Mouse (Mus musculus): ENCODE results near the gene Gm11168.
"Not testable (repeated sequence)": the region's sequence is repeated elsewhere in the genome, so short reads cannot be mapped to it uniquely, and the experiment has no call there.

The Gm11168 gene

GRCm38 (mm10) chr9:3025653-3026052 is 22.5 kb downstream of the Gm11168 start:
- peak; percentile 56 to 77 for DNase-seq (ENCODE audit: low spot score in 2 of 2)

DNA sequence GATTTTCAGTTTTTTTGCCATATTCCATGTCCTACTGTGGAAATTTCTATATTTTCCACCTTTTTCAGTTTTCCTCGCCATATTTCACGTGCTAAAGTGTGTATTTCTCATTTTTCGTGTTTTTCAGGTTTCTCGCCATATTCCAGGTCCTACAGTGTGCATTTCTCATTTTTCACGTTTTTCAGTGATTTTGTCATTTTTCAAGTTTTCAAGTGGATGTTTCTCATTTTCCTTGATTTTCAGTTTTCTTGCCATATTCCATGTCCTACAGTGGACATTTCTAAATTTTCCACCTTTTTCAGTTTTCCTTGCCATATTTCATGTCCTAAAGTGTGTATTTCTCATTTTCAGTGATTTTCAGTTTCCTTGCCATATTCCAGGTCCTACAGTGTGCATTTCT is 23.0 kb downstream of the Gm11168 start:
- DNase-seq (ENCODE audit: low spot score in 2 of 2), result not testable (repeated sequence)

DNA sequence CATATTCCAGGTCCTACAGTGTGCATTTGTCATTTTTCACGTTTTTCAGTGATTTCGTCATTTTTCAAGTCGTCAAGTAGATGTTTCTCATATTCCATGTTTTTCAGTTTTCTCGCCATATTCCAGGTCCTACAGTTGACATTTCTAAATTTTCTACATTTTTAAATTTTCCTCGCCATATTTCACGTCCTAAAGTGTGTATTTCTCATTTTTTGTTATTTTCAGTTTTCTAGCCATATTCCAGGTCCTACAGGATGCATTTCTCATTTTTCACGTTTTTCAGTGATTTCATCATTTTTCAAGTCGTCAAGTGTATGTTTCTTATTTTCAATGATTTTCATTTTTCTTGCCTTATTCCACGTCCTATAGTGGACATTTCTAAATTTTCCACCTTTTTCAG is 23.6 kb downstream of the Gm11168 start:
- DNase-seq (ENCODE audit: low spot score in 2 of 2), result not testable (repeated sequence)

GRCm38 (mm10) chr9:3027200-3027599 is 24.1 kb downstream of the Gm11168 start:
- DNase-seq (ENCODE audit: low spot score in 2 of 2), result not testable (repeated sequence)

- peak in 1 of 2 experiments; percentile 62 for DNase-seq (ENCODE audit: low spot score in 2 of 2)
These were observed 26.3 kb downstream of the Gm11168 start for GRCm38 (mm10) chr9:3029276-3030000.

DNA sequence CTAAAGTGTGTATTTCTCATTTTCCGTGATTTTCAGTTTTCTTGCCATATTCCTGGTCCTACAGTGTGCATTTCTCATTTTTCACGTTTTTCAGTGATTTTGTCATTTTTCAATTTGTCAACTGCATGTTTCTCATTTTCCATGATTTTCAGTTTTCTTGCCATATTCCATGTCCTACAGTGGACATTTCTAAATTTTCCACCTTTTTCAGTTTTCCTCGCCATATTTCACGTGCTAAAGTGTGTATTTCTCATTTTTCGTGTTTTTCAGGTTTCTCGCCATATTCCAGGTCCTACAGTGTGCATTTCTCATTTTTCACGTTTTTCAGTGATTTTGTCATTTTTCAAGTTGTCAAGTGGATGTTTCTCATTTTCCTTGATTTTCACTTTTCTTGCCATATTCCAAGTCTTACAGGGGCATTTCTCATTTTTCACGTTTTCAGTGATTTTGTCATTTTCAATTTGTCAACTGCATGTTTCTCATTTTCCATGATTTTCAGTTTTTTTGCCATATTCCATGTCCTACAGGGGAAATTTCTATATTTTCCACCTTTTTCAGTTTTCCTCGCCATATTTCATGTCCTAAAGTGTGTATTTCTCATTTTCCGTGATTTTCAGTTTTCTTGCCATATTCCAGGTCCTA is 27.7 kb downstream of the Gm11168 start:
- not testable (repeated sequence) for DNase-seq (ENCODE audit: low spot score in 2 of 2)

GRCm38 (mm10) chr9:3034299-3034698 is 31.2 kb downstream of the Gm11168 start, which contains the start of gene Gm17535:
Gene Gm17535, plus strand, starts transcription at chr9:3034599.
- not testable (repeated sequence) for DNase-seq (ENCODE audit: low spot score in 2 of 2)

DNA sequence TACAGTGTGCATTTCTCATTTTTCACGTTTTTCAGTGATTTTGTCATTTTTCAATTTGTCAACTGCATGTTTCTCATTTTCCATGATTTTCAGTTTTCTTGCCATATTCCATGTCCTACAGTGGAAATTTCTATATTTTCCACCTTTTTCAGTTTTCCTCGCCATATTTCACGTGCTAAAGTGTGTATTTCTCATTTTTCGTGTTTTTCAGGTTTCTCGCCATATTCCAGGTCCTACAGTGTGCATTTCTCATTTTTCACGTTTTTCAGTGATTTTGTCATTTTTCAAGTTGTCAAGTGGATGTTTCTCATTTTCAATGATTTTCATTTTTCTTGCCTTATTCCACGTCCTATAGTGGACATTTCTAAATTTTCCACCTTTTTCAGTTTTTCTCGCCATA is 33.4 kb downstream of the Gm11168 start, which contains the start of gene Gm10715:
TSS of gene Gm10715 (plus strand) at position 301 of the 400 bp plus-strand sequence.
- DNase-seq (ENCODE audit: low spot score in 2 of 2), result not testable (repeated sequence)

DNA sequence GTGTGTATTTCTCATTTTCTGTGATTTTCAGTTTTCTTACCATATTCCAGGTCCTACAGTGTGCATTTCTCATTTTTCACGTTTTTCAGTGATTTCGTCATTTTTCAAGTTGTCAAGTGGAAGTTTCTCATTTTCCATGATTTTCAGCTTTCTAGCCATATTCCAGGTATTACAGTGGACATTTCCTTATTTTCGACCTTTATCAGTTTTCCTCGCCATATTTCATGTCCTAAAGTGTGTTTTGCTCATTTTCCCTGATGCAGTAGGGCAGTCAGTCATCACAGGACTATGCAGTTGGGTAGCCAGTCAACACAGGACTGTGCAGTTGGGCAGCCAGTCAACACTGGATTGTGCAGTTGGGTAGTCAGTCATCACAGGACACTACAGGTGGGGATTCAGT is 35.0 kb downstream of the Gm11168 start:
- DNase-seq (ENCODE audit: low spot score in 2 of 2), result not testable (repeated sequence)
